Mouse (Mus musculus) liver, postnatal 0 days (tissue): ENCODE results near the gene Nat8f2.

Source experiments
- CTCF ChIP-seq: sonication (generic); IDR thresholded peaks from 2 replicates; pipeline ENCODE4 v1.5.1; 2016; ENCODE audit warnings: antibody characterized with exemption, low read depth
- EP300 ChIP-seq: IDR thresholded peaks from 2 replicates; pipeline ENCODE4 v1.6.1; 2016; ENCODE audit warnings: antibody characterized with exemption, low read depth, mild to moderate bottlenecking

GRCm38 (mm10) chr6:85888961-85889360 lies 20.0 kb upstream of the Nat8f2 start:
- TF ChIP-seq CTCF (no peak), EP300 (no peak)
